Mouse (Mus musculus) kidney, embryonic 14.5 days (tissue): ENCODE results near the gene Megf9. TPM values are rescaled to one million over a fixed set of nuclear protein-coding genes. Genes with fewer than 3 reads are reported as not detected.

Source experiments
- ATAC-seq: fragments of 200-750 bp; cut with Nextera tagmentation; 2 replicates; pipeline ENCODE4 v1.8.0; 2017; ENCODE audit warnings: moderate number of reproducible peaks, mild to moderate bottlenecking, moderate TSS enrichment, moderate library complexity; ENCODE audit not compliant: low FRiP score, low TSS enrichment
- H3K27ac ChIP-seq: fragments of 300-500 bp; sonication (generic); 2 replicates; pipeline ENCODE4 v1.5.1; 2014; ENCODE audit warnings: low read depth, mild to moderate bottlenecking, low read length, moderate library complexity, mixed read lengths
- H3K27me3 ChIP-seq: fragments of 300-500 bp; sonication (generic); 2 replicates; pipeline ENCODE4 v1.6.1; 2014; ENCODE audit warnings: mild to moderate bottlenecking, low read length; ENCODE audit not compliant: control insufficient read depth, insufficient read depth
- H3K36me3 ChIP-seq: fragments of 300-500 bp; sonication (generic); 2 replicates; pipeline ENCODE4 v1.6.1; 2014; ENCODE audit warnings: low read length, mixed read lengths; ENCODE audit not compliant: control insufficient read depth, insufficient read depth
- H3K4me1 ChIP-seq: fragments of 300-500 bp; sonication (generic); 2 replicates; pipeline ENCODE4 v1.6.1; 2014; ENCODE audit warnings: low read length, mixed read lengths; ENCODE audit not compliant: control insufficient read depth, insufficient read depth
- H3K4me2 ChIP-seq: fragments of 300-500 bp; sonication (generic); replicated peaks from 2 replicates; pipeline ENCODE4 v1.6.1; 2014; ENCODE audit warnings: low read depth, mild to moderate bottlenecking, low read length
- H3K4me3 ChIP-seq: fragments of 300-500 bp; sonication (generic); 2 replicates; pipeline ENCODE4 v1.5.1; 2014; ENCODE audit warnings: mild to moderate bottlenecking, low read length
- H3K9ac ChIP-seq: fragments of 300-500 bp; sonication (generic); 2 replicates; pipeline ENCODE4 v1.6.1; 2014; ENCODE audit warnings: low read depth, mild to moderate bottlenecking, low read length, moderate library complexity
- H3K9me3 ChIP-seq: fragments of 300-500 bp; sonication (generic); 2 replicates; pipeline ENCODE4 v1.6.1; 2016; ENCODE audit warnings: low read length; ENCODE audit not compliant: control insufficient read depth
- WGBS: fragments of 180-500 bp; shearing (Covaris S2); extraction: QIAGEN DNeasy Blood & Tissue Kit; methylation state at CpG from one replicate; pipeline ENCODE4 v1.1.7; 2014; 5-methylcytosine and 5-hydroxymethylcytosine counted together
- polyA plus RNA-seq: library from polyadenylated mRNA; unstranded; fragments of >200 nt; fragmentation: Nextera tagmentation; extraction: Ambion mirVana; gene quantifications from 2 replicates; pipeline ENCODE4 v1.2.1, GENCODE M21; 2014

The Megf9 gene
- polyA plus RNA-seq, 1 experiment from 2014 or later, result 21.1 TPM

- Histone ChIP-seq H3K27me3 (no peaks in the 10 kb centered on the region), H3K27ac (no peak overlapping the region), H3K9me3 (no peaks in the 10 kb centered on the region), H3K36me3 (no peaks in the 10 kb centered on the region), H3K9ac (no peak overlapping the region), H3K4me3 (no peak overlapping the region), H3K4me2 (no peak overlapping the region), H3K4me1 (no peaks in the 10 kb centered on the region)
- no peak for ATAC-seq
- WGBS, result 52% methylated on average over 2 of the region's 2 CpGs
Observed at GRCm38 (mm10) chr4:70545869-70546542, 11.2 kb upstream of the Megf9 start.

DNA sequence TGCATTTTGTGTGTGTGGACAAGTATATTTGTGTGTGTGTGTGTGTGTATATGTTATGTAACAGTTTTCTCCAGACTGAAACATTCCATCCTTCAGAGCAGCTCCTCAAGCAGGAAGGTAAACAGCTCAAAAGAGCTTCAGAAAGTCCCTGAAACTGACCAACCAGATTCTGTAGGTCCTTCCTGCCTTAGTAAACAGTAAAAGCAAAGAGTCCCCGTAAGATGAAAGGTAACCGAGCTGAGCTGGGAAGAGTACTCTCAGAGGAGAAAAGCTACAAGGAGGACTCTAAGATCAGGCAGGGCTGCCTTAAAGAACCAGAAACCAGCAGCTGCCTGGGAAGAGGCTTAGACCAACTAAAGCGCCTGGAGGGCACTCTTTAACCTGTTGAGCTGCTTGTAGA is 9.6 kb upstream of the Megf9 start:
- Histone ChIP-seq H3K4me3 (no peak overlapping the region), H3K36me3 (no peaks in the 10 kb centered on the region), H3K9ac (no peak overlapping the region), H3K9me3 (no peaks in the 10 kb centered on the region), H3K4me1 (no peaks in the 10 kb centered on the region), H3K27ac (no peak overlapping the region), H3K4me2 (no peak overlapping the region), H3K27me3 (no peaks in the 10 kb centered on the region)
- no peak; the same call in 1 of the 2 replicates for ATAC-seq
- WGBS, result 61% methylated on average over 3 of the region's 3 CpGs

- ATAC-seq, result no peak
- no peaks in the 10 kb centered on the region for H3K9me3 ChIP-seq
- H3K9ac ChIP-seq, result no peak overlapping the region
- no peak overlapping the region for H3K4me2 ChIP-seq
- H3K4me1 ChIP-seq, result no peaks in the 10 kb centered on the region
- H3K36me3 ChIP-seq, result no peaks in the 10 kb centered on the region
- 72% methylated on average over 2 of the region's 2 CpGs for WGBS
- no peak overlapping the region for H3K27ac ChIP-seq
- no peak overlapping the region for H3K4me3 ChIP-seq
- no peaks in the 10 kb centered on the region for H3K27me3 ChIP-seq
Observed at GRCm38 (mm10) chr4:70542387-70542786, 7.6 kb upstream of the Megf9 start.

DNA sequence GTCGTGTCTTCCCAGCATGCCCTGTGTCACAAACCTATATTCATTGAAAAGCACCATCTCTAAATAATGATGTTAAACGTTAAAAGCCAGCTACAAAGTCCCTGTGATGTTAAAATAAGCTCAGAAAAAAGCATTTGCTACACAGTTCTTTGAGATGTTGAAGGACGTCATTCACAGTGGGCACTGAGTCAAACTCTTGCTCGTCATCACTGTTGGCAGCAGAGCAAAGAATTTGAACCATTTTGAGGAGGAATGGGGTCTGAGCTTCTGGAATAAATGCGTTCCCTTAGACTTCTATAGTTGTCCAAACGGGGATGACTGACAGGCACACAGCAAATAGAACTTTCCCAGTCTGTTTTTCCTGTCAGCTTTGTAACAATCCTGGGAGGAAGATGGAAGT is 5.9 kb upstream of the Megf9 start:
- no peak overlapping the region for H3K27ac ChIP-seq
- WGBS, result 78% methylated on average over 6 of the region's 6 CpGs
- no peak overlapping the region for H3K9ac ChIP-seq
- H3K27me3 ChIP-seq, result no peaks in the 10 kb centered on the region
- no peak for ATAC-seq
- H3K36me3 ChIP-seq, result no peaks in the 10 kb centered on the region
- no peaks in the 10 kb centered on the region for H3K9me3 ChIP-seq
- H3K4me1 ChIP-seq, result peaks cover 5% of the 10 kb centered on the region
- no peak overlapping the region for H3K4me3 ChIP-seq
- H3K4me2 ChIP-seq, result no peak overlapping the region

DNA sequence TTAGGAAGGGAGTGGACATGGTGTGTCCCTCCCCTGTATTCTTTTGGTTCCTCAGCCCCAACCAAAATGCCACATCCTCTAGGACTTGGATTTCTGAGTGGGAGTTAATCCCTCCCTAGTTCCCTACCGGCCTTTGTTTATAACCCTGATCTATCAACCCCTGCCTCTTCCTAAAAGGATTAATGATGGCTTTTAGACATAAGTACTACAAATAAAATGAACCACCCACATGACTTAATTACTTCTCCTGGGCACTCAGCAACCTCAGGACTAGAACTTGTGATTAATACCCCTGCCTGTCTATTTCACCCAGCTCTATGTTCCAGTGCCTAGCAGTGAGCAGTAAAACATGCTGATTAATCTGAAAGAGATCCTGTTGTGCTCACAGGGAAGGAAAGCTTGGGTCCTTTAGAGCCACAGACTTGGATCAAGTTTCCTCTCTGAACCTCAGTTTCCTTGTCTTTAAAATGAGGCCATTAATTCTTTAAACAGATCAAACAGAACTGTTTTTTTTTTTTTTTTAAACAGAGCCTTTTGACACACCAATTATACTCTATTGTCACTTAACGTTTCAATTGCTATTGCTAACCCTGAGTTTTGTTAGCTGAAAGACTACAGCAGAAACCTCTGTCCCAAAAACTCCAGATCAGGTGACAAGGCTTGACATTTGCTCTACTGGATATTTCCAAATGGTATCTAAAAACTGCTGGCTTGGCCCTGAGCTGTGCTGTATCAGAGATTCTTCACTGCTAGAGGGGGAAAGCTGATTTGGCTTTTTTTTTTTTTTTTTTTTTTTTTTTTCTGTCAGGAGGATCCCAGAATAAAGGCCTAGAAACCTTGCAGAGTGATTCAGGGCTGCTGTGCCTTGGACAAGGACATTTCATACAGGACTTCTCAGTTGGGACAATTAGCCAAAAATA is 2.1 kb upstream of the Megf9 start:
- Histone ChIP-seq H3K9me3 (no peaks in the 10 kb centered on the region), H3K4me2 (no peak overlapping the region; the same call in 1 of the 2 replicates), H3K36me3 (no peaks in the 10 kb centered on the region), H3K27ac (0 out of 2 replicates have a peak overlapping the region, but pooled peaks have one; percentile 38), H3K4me3 (no peak overlapping the region), H3K9ac (no peak overlapping the region), H3K4me1 (peaks cover 15% of the 10 kb centered on the region), H3K27me3 (no peaks in the 10 kb centered on the region)
- 8% methylated on average over 2 of the region's 2 CpGs for WGBS
- ATAC-seq, result peak; percentile 44

DNA sequence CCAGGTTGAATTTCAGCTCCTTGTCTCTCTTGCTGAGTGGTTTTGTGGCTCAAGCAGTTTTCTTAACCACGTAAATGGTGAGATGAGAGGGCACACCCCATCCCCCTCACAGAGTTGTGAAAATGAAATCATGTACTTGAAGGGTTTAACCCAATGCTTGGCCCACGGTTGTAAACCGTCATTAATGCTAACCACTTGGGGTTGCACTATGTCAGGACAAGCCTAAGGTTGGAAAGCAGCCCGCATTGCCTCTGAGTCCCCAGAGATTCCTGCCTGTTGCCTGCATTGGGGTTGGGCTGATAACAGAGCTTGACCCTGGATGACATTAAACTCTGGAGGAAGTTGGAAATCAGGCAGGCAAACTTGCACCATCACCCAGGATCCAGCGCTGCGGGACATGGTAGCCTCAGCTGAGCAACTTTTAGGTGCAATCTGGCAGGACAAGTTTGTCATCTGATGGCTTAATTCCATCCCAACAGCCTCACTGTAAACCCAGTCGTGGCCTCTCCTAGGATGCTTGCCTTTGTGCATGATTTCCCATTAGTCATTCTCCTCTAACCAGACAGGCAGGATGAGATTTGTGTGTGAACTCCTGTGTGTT is 1.0 kb upstream of the Megf9 start:
- no peaks in the 10 kb centered on the region for H3K9me3 ChIP-seq
- peak overlapping the region; percentile 73 for H3K4me2 ChIP-seq
- peak overlapping the region; percentile 91 for H3K27ac ChIP-seq
- no peaks in the 10 kb centered on the region for H3K36me3 ChIP-seq
- H3K4me3 ChIP-seq, result peak overlapping the region; percentile 78
- H3K27me3 ChIP-seq, result no peaks in the 10 kb centered on the region
- 3% methylated on average over 7 of the region's 7 CpGs for WGBS
- peak overlapping the region; percentile 75 for H3K9ac ChIP-seq
- H3K4me1 ChIP-seq, result peaks cover 15% of the 10 kb centered on the region
- ATAC-seq, result 0 out of 2 replicates have a peak, but pooled peaks have one; percentile 2

DNA sequence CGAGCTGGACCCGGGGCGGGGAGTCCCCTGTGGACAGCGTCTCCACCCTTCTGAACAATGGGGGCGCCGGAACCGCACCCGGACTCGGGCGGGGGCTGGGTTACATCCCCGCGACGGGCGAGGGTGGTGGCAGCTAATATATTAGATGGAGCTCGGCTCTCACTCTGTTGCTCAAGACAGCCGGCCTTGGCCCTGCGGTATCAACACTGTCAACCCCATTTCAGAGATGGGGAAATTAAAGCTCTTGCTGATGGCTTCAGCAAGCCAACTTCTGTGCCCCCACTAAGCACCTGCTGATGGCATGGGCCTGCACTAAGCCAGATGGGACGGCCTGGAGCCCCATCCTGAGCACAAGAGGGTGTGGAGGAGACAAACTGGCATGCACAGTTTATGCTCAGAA is 494 bp upstream of the Megf9 start:
- Histone ChIP-seq H3K36me3 (no peaks in the 10 kb centered on the region), H3K27ac (peak overlapping the region; percentile 91), H3K9ac (peak overlapping the region; percentile 75), H3K9me3 (no peaks in the 10 kb centered on the region), H3K4me2 (peak overlapping the region; percentile 73), H3K27me3 (no peaks in the 10 kb centered on the region), H3K4me3 (peak overlapping the region; percentile 78), H3K4me1 (peaks cover 15% of the 10 kb centered on the region)
- 1% methylated on average over 18 of the region's 18 CpGs for WGBS
- ATAC-seq, result peak; percentile 65

DNA sequence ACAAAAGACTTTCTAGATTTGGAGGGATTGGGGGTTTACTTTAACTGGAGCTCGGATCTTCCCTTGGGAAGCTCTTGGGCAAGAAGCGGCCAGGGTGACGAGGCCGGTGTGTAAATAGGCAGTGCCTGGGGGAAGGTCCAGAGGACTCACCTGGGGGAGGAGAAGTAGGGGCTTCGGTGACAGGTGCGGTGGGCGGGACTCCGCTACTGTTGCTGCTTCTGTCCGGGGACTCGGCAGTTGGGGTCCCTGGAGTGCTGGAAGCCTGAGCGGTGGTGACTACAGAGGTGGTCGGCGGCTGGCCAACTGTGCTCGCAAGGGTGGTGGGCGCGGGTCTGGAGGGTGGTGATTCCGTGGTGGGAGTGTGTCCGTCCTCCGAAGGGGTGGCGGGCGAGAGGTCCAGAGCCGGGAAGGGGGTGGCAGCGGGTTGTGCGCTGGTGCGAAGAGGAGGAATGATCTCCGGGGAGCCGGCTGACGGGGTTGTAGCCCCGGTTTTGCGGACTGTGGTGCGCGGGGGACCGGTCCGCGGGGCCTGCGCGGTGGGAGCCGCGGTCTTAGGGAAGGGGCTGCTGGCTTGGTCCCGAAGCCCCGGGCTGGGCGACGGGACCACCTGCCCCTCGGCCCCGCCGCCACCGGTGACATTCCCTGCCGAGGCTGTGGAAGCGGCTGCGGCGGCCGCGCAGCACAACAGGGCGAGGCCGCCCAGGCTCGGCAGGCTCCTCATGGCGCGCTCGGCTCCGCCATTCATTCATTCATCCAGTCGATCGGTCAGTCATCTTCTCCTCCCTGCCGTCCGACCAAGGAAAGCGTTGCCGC is 511 bp downstream of the Megf9 start:
- ATAC-seq, result peak; percentile 44
- H3K4me3 ChIP-seq, result peak overlapping the region; percentile 78
- no peaks in the 10 kb centered on the region for H3K9me3 ChIP-seq
- peak overlapping the region; percentile 43; the same call in 1 of the 2 replicates for H3K27ac ChIP-seq
- H3K27me3 ChIP-seq, result no peaks in the 10 kb centered on the region
- H3K36me3 ChIP-seq, result no peaks in the 10 kb centered on the region
- peak overlapping the region; percentile 85 for H3K4me2 ChIP-seq
- under 1% methylated on average over 59 of the region's 66 CpGs for WGBS
- peak overlapping the region; percentile 79 for H3K9ac ChIP-seq
- H3K4me1 ChIP-seq, result peaks cover 15% of the 10 kb centered on the region
